Mouse (Mus musculus) midbrain, embryonic 15.5 days (tissue): Measurements from ENCODE around the gene Alkbh2. TPM values are rescaled to one million over a fixed set of nuclear protein-coding genes. Genes with fewer than 3 reads are reported as not detected.

Experiments used
- ATAC-seq: fragments of 200-750 bp; cut with Nextera tagmentation; replicated peaks from 2 replicates; pipeline ENCODE4 v1.8.0; 2017; ENCODE audit warnings: moderate TSS enrichment
- H3K27ac ChIP-seq: fragments of 300-500 bp; sonication (generic); 2 replicates; pipeline ENCODE4 v1.5.1; 2015; ENCODE audit warnings: mild to moderate bottlenecking, inconsistent platforms
- H3K27me3 ChIP-seq: fragments of 300-500 bp; sonication (generic); replicated peaks from 2 replicates; pipeline ENCODE4 v1.6.1; 2015; ENCODE audit warnings: inconsistent platforms
- H3K36me3 ChIP-seq: fragments of 300-500 bp; sonication (generic); replicated peaks from 2 replicates; pipeline ENCODE4 v1.6.1; 2015; ENCODE audit warnings: inconsistent platforms
- H3K4me1 ChIP-seq: fragments of 300-500 bp; sonication (generic); 2 replicates; pipeline ENCODE4 v1.6.1; 2015; ENCODE audit warnings: inconsistent platforms
- H3K4me2 ChIP-seq: fragments of 300-500 bp; sonication (generic); 2 replicates; pipeline ENCODE4 v1.6.1; 2015; ENCODE audit warnings: inconsistent platforms, mild to moderate bottlenecking, moderate library complexity
- H3K4me3 ChIP-seq: fragments of 300-500 bp; sonication (generic); 2 replicates; pipeline ENCODE4 v1.5.1; 2015; ENCODE audit warnings: mild to moderate bottlenecking, inconsistent platforms
- H3K9ac ChIP-seq: fragments of 300-500 bp; sonication (generic); 2 replicates; pipeline ENCODE4 v1.6.1; 2015; ENCODE audit warnings: mild to moderate bottlenecking, inconsistent platforms
- H3K9me3 ChIP-seq: fragments of 300-500 bp; sonication (generic); 2 replicates; pipeline ENCODE4 v1.6.1; 2016; ENCODE audit warnings: inconsistent platforms
- WGBS: fragments of 180-500 bp; shearing (Covaris S2); methylation state at CpG from one replicate; pipeline ENCODE4 v1.1.7; 2015; ENCODE audit warnings: mixed read lengths; 5-methylcytosine and 5-hydroxymethylcytosine counted together
- polyA plus RNA-seq: library from polyadenylated mRNA; unstranded; fragments of >200 nt; fragmentation: Nextera tagmentation; extraction: Ambion mirVana; gene quantifications from 2 replicates; pipeline ENCODE4 v1.2.1, GENCODE M21; 2015

The Alkbh2 gene
- polyA plus RNA-seq, 1 experiment from 2014 or later = 5.3 TPM

GRCm38 (mm10) chr5:114085501-114085900 lies 42.5 kb downstream of the Alkbh2 start:
- no peak overlapping the region for H3K4me2 ChIP-seq
- no peak for ATAC-seq
- H3K4me3 ChIP-seq = no peak overlapping the region
- no peak overlapping the region for H3K27ac ChIP-seq
- no peaks in the 10 kb centered on the region for H3K36me3 ChIP-seq
- H3K9me3 ChIP-seq = no peaks in the 10 kb centered on the region
- WGBS = 82% methylated on average over 14 of the region's 14 CpGs
- H3K4me1 ChIP-seq = peaks cover 15% of the 10 kb centered on the region
- H3K9ac ChIP-seq = no peak overlapping the region
- H3K27me3 ChIP-seq = no peaks in the 10 kb centered on the region

DNA sequence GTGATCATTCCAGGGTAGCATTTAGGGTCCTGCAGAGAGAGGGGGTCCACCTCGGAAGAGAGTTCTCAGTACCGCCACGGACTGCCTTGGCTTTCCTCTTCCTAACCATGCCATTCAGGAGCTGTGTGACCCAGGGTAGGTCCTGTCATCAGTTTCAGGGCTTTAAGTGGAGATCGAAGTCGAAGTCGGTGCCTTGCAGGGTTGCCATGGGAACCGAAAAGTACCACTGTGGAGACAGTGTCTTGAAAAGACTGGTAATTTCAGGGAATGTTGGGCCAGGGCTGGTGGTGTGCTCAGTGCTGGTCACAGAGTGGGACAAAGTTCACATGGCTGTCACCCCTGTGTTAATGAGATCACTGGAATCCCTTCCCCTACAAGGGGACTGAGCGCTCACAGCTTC lies 51.0 kb downstream of the Alkbh2 start:
- H3K9ac ChIP-seq = no peak overlapping the region
- H3K27ac ChIP-seq = no peak overlapping the region
- no peak overlapping the region for H3K4me2 ChIP-seq
- peaks cover 4% of the 10 kb centered on the region; the same call in 1 of the 2 replicates for H3K4me1 ChIP-seq
- ATAC-seq = 0 out of 2 replicates have a peak, but pooled peaks have one; percentile 27
- no peaks in the 10 kb centered on the region for H3K36me3 ChIP-seq
- H3K27me3 ChIP-seq = no peaks in the 10 kb centered on the region
- 37% methylated on average over 8 of the region's 8 CpGs for WGBS
- H3K9me3 ChIP-seq = no peaks in the 10 kb centered on the region
- no peak overlapping the region for H3K4me3 ChIP-seq

Other genes with a start within 250 kb of the Alkbh2 start
- 198 and 206 TPM in 2 replicates for gene Coro1c, start 219.5 kb downstream of the Alkbh2 start, polyA plus RNA-seq
- 11.7 and 15.1 TPM in 2 replicates for gene Ssh1, start 134.3 kb downstream of the Alkbh2 start, polyA plus RNA-seq
- gene Dao, start 124.5 kb downstream of the Alkbh2 start, polyA plus RNA-seq = not detected in 2 replicates
- gene Usp30, start 62.8 kb downstream of the Alkbh2 start, polyA plus RNA-seq = 20.7 and 22.1 TPM in 2 replicates
- 104 and 115 TPM in 2 replicates for gene Svop, start 36.6 kb downstream of the Alkbh2 start, polyA plus RNA-seq
- gene Ung, start 2.2 kb upstream of the Alkbh2 start, polyA plus RNA-seq = 8.5 and 9.7 TPM in 2 replicates
- 5.0 and 5.8 TPM in 2 replicates for gene Acacb, start 18.3 kb upstream of the Alkbh2 start, polyA plus RNA-seq
- gene Foxn4, start 145.6 kb upstream of the Alkbh2 start, polyA plus RNA-seq = 0.88 and 0.89 TPM in 2 replicates
- 0.69 and 1.1 TPM in 2 replicates for gene Myo1h, start 160.9 kb upstream of the Alkbh2 start, polyA plus RNA-seq